In genomic region chr11:67860743-67861398, GRCm38 (mm10) we compare ENCODE assay signal across 15 mouse cellular contexts.
DNase-seq lines count a peak whose midpoint lies in the region; ATAC-seq and TF ChIP-seq lines count a peak whose summit lies in the region.
"Had no signal": no experiment of that assay in that cellular context is flagged by ENCODE, and none has a peak within 500 bp of the region (broad histone marks: within the 10 kb centered on the region; RNA-seq: fewer than 3 reads in every experiment).

No protein-coding gene starts in this region.

- no peak overlapping the region for H3K4me3 ChIP-seq in forebrain, embryonic 10.5 days
- H3K4me3 ChIP-seq in forebrain, embryonic 13.5 days = no peak overlapping the region
- no peak overlapping the region for H3K4me3 ChIP-seq in hindbrain, embryonic 10.5 days
- no peak overlapping the region for H3K4me3 ChIP-seq in hindbrain, postnatal 0 days (ENCODE audit: low read length)
- H3K4me3 ChIP-seq in neural tube, embryonic 12.5 days = no peak overlapping the region
- H3K4me3 ChIP-seq in neural tube, embryonic 15.5 days (replicated peaks) = no peak overlapping the region

- no peak for ATAC-seq in forebrain, embryonic 13.5 days
- no peak for ATAC-seq in hindbrain, postnatal 0 days
- ATAC-seq in neural tube, embryonic 12.5 days (ENCODE audit: low FRiP score, low read depth) = no peak
- no peak for ATAC-seq in neural tube, embryonic 15.5 days (ENCODE audit: low FRiP score)
- ATAC-seq: midbrain, embryonic 16.5 days had no signal

- DNase-seq in forebrain, embryonic 10.5 days (ENCODE audit: extremely low spot score, low spot score) = no peak
- no peak for DNase-seq in hindbrain, embryonic 10.5 days (ENCODE audit: low spot score)
- no peak for DNase-seq in hindbrain, postnatal 0 days (ENCODE audit: low spot score)
- DNase-seq in yolk sac, embryonic 10.5 days (ENCODE audit: low spot score) = peak; percentile 59
- DNase-seq in layer of hippocampus, postnatal 25 days (ENCODE audit: extremely low spot score in 1 of 2, low spot score in 1 of 2) = no peak
- DNase-seq: adrenal gland, postnatal 25 days; kidney, postnatal 10 days; layer of hippocampus, postnatal 36 days; right cerebral cortex, adult 18-20 months; thymus, adult 18-20 months had no signal

- H3K27me3 ChIP-seq in forebrain, embryonic 10.5 days (ENCODE audit: poor library complexity, severe bottlenecking) = no peaks in the 10 kb centered on the region
- H3K27me3 ChIP-seq in forebrain, embryonic 13.5 days = no peaks in the 10 kb centered on the region
- no peaks in the 10 kb centered on the region for H3K27me3 ChIP-seq in hindbrain, embryonic 10.5 days (ENCODE audit: insufficient read depth, poor library complexity, severe bottlenecking)
- no peaks in the 10 kb centered on the region for H3K27me3 ChIP-seq in hindbrain, postnatal 0 days (ENCODE audit: insufficient read depth, low read length)
- H3K27me3 ChIP-seq in neural tube, embryonic 12.5 days (replicated peaks) = no peaks in the 10 kb centered on the region
- no peaks in the 10 kb centered on the region for H3K27me3 ChIP-seq in neural tube, embryonic 15.5 days (replicated peaks)

- peak overlapping the region; percentile 70 for H3K27ac ChIP-seq in forebrain, embryonic 10.5 days
- H3K27ac ChIP-seq in forebrain, embryonic 13.5 days = no peak overlapping the region
- peak overlapping the region; percentile 50 for H3K27ac ChIP-seq in hindbrain, embryonic 10.5 days
- no peak overlapping the region for H3K27ac ChIP-seq in hindbrain, postnatal 0 days
- no peak overlapping the region for H3K27ac ChIP-seq in neural tube, embryonic 12.5 days
- no peak overlapping the region for H3K27ac ChIP-seq in neural tube, embryonic 15.5 days (replicated peaks)
- H3K27ac ChIP-seq: macrophage had no signal

- no peak overlapping the region for H3K4me2 ChIP-seq in forebrain, embryonic 13.5 days
- H3K4me2 ChIP-seq in hindbrain, postnatal 0 days (ENCODE audit: low read depth, low read length) = no peak overlapping the region
- H3K4me2 ChIP-seq in neural tube, embryonic 12.5 days (replicated peaks) = peak overlapping the region; percentile 1; the same call in 1 of the 2 replicates
- H3K4me2 ChIP-seq in neural tube, embryonic 15.5 days = no peak overlapping the region

- no peaks in the 10 kb centered on the region for H3K9me3 ChIP-seq in forebrain, embryonic 10.5 days
- no peaks in the 10 kb centered on the region for H3K9me3 ChIP-seq in forebrain, embryonic 13.5 days (replicated peaks)
- no peaks in the 10 kb centered on the region for H3K9me3 ChIP-seq in hindbrain, embryonic 10.5 days
- no peaks in the 10 kb centered on the region for H3K9me3 ChIP-seq in hindbrain, postnatal 0 days (ENCODE audit: low read length)
- no peaks in the 10 kb centered on the region for H3K9me3 ChIP-seq in neural tube, embryonic 12.5 days
- no peaks in the 10 kb centered on the region for H3K9me3 ChIP-seq in neural tube, embryonic 15.5 days (replicated peaks)

- no peak overlapping the region for H3K9ac ChIP-seq in forebrain, embryonic 13.5 days
- H3K9ac ChIP-seq in hindbrain, postnatal 0 days (replicated peaks; ENCODE audit: low read length) = no peak overlapping the region
- H3K9ac ChIP-seq in neural tube, embryonic 12.5 days = no peak overlapping the region
- H3K9ac ChIP-seq in neural tube, embryonic 15.5 days (replicated peaks) = no peak overlapping the region

- WGBS in forebrain, embryonic 10.5 days = 51% methylated on average over 7 of the region's 7 CpGs
- 57% methylated on average over 7 of the region's 7 CpGs for WGBS in forebrain, embryonic 13.5 days
- WGBS in hindbrain, embryonic 10.5 days = 51% methylated on average over 7 of the region's 7 CpGs
- WGBS in hindbrain, postnatal 0 days = 60% methylated on average over 7 of the region's 7 CpGs
- 60% methylated on average over 7 of the region's 7 CpGs for WGBS in neural tube, embryonic 12.5 days
- 60% methylated on average over 7 of the region's 7 CpGs for WGBS in neural tube, embryonic 15.5 days

- peaks cover 16% of the 10 kb centered on the region for H3K4me1 ChIP-seq in forebrain, embryonic 10.5 days
- H3K4me1 ChIP-seq in forebrain, embryonic 13.5 days = no peaks in the 10 kb centered on the region
- peaks cover 16% of the 10 kb centered on the region for H3K4me1 ChIP-seq in hindbrain, embryonic 10.5 days (replicated peaks)
- H3K4me1 ChIP-seq in hindbrain, postnatal 0 days (ENCODE audit: insufficient read depth, low read length) = no peaks in the 10 kb centered on the region
- H3K4me1 ChIP-seq in neural tube, embryonic 12.5 days = peaks cover 7% of the 10 kb centered on the region
- H3K4me1 ChIP-seq in neural tube, embryonic 15.5 days = peaks cover 4% of the 10 kb centered on the region; the same call in 1 of the 2 replicates

- no peak for TF ChIP-seq CTCF in hindbrain, postnatal 0 days (IDR thresholded peaks at IDR 0.05; ENCODE audit: low read depth)

- H3K36me3 ChIP-seq in forebrain, embryonic 10.5 days (replicated peaks) = no peaks in the 10 kb centered on the region
- H3K36me3 ChIP-seq in forebrain, embryonic 13.5 days (ENCODE audit: poor library complexity, severe bottlenecking) = no peaks in the 10 kb centered on the region
- H3K36me3 ChIP-seq in hindbrain, embryonic 10.5 days = no peaks in the 10 kb centered on the region
- no peaks in the 10 kb centered on the region for H3K36me3 ChIP-seq in hindbrain, postnatal 0 days (ENCODE audit: insufficient read depth, low read length)
- H3K36me3 ChIP-seq in neural tube, embryonic 12.5 days = no peaks in the 10 kb centered on the region
- H3K36me3 ChIP-seq in neural tube, embryonic 15.5 days = no peaks in the 10 kb centered on the region

Comparison
In these comparisons a context has a peak if more than half of its experiments do, and no peak if none do; other contexts are left out.
1. H3K27ac ChIP-seq: peak in forebrain, embryonic 10.5 days (single experiment) and hindbrain, embryonic 10.5 days (single experiment); none in forebrain, embryonic 13.5 days (single experiment), hindbrain, postnatal 0 days (single experiment), neural tube, embryonic 12.5 days (single experiment) and neural tube, embryonic 15.5 days (single experiment).